Mouse (Mus musculus) T-helper 2 cell (primary cell): ENCODE results near the gene Tmem45b.
"Not testable (repeated sequence)": the region's sequence is repeated elsewhere in the genome, so short reads cannot be mapped to it uniquely, and the experiment has no call there.

Source experiments
- in situ Hi-C: fragments of 300-600 bp; cut with MboI, MseI; formaldehyde crosslinking; loops from one replicate; pipeline ENCODE4 v1.15.1; 2025; ENCODE audit warnings: high pct_unique_total_duplicates

Tmem45b gene

DNA sequence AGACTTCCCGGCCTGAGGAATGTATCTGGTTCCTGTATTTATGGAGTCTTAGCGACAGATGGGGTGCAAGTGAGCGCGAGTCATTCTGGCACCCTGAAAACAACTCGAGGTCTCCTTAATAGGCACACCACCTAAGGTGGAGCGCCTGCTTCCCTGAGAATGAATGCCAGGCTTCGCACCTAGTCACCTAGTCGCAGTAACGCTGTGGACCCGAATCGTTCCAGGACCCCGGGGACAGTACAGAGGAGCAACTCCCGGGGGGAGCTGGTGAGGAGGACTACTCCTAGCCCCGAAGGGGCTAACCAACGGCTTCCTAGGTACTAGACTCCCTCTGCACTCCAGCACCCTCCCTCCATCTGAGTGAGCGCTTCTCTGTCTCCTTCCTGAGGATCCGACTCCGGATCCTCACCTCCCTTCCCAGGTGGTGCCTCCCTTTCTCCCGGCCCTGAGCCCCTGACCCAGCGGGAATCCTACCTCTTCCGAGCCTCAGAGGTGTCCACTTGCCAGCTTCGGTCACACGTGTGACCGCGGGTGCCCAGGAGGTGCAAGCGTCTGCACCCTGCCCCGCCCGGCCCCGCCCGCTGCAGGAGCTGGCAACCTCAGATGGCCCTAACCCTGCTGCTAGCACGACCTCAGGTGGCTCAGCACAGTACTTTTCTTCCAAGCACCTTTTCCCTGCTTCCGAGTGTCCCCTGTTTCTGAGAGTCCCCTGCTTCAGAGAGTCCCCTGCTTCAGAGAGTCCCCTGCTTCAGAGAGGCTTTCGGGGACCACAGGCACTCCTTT lies at the start of gene Tmem45b:
Gene Tmem45b (minus strand): TSS at position 771 of the 783 bp plus-strand sequence.
- in situ Hi-C loops, result no loop called here

DNA sequence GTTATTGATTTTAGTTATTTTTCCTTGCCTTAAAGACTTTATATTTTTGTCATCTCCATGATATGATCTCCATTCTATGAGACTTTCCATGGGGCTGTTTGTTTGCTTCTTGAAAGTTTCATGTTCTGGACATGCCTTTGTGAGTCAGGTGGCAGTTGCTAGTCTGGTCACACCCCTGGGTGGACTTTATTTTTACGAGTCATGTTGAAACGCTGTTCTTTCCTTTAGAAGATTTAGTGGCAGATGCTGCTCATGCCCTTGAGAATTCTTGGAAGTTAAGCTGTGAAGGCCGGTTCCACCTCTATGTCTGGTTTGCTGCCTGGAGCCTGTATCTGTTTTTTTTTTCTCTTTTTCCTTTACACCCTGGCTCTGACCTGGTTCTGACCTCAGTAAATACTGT lies 43.9 kb upstream of the Tmem45b start:
- in situ Hi-C loops, result no loop called here

DNA sequence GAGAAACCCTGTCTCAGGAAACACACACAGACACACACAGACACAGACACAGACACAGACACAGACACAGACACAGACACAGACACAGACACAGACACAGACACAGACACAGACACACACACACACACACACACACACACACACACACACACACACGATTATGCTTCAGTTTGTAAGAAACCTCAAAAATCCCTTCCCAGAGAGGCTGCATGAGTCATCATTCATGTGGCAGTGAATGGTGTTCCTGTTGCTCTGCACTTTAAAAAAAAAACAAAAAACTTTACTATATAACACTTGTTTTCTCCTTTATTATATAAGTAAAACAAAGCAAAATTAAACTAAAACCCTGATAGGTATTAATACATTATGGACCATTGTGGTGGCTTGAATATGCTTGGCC lies 37.0 kb upstream of the Tmem45b start:
- in situ Hi-C loops, result not testable (repeated sequence)

DNA sequence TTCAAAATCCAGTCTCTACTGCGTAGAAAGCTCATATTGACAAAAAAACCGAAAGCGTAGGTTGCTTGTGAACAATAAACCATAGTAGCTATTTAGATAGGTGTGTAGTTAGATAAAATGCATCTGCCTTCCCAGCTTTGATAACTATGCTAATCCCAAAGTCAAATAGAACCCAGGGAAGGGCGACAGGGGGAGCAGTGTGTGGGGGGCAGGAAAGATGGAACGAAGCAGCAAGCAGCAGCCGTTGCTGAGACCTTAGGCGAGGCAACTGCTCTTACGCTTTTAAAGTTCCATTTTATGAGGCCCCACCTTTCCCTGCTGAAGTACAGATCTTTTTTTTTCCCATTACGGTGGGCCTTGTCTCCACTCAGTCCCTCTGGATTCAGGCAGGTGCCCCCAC lies 1.1 kb downstream of the Tmem45b start:
- in situ Hi-C loops, result no loop called here

DNA sequence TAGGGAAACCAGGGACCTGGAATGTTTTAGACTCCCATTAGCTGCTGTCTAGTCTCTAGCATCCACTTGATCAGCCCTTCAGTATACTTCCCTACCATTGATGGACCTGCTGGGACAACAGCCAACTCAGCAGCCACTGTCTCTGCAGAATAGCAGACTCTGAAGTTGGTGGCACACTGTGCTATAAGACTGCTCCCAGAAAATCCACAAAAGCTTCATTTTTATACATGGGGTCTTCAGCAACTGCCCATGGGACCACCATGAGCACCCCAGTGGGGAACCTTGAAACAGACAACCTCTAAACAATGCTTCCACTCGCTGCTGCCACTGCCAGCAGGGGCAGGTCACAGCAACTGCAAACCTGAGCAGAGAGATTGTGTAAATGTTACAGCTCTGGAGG lies 9.9 kb downstream of the Tmem45b start:
- in situ Hi-C loops, result no loop called here

DNA sequence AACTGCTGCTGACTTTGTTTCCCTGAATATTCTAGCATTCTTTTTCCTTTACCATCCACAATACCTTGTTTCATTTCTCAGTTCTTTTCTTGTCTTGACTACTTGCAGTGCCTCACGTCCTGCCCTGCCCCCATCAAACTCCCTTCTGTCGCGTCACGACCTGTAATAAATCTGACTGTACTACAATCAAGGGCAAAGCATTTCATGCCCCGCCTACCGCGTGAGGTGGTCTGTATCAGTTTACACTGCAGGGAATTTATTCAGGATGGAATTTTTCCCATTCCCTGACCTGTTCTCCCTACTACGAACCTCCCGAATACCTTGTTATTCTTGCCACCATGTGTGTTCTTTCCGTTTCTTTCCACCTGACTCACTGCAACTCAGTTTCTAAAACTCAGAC lies 12.1 kb downstream of the Tmem45b start:
- in situ Hi-C loops, result no loop called here

DNA sequence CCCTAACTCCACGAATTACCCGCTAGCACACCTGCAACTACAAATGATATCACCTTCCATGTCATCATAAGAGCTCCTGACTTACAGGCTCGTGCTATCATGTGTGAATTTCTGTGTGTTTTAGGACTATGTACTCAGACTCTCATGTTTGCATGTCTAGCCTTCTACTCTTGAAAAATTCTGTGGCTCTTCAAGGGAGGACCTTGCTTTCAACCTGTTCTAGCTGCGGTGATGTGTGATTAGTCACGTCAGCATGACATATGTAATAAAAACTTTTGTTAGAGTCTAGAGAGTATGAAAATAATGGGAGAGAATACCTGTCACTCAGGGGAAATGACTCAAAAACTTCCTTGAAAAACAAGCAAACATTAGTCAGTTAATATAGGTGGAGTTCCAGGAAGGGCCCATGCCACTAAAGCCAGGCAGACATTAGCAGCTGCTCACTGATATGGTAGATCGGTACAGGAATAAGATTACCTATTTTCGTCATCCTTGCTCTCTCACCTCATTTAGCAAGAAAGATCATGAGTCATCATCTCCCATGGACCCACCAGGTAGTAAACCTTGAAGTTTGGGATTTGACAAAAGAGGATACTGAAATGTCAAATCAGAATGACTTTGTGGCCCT lies 15.0 kb downstream of the Tmem45b start:
- in situ Hi-C loops, result no loop called here

DNA sequence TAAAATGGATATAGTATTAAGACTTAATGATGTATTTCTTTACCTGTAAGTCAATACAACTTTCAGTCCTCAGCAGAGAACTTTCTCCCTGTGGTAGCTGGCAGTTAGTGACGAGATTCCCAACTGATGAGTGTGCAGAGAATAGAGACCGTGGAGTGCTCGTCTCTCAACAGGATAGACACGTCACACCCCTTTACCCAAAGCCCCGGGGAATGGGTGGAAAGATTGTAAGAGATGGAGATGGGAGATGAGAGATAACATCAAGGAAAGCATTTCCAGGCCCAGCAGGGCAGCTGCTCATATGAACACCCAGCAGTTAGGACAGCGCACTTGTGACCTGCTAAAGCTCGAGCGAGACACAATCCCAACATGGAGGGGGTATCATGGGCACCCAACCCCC lies 20.0 kb downstream of the Tmem45b start:
- in situ Hi-C loops, result no loop called here

DNA sequence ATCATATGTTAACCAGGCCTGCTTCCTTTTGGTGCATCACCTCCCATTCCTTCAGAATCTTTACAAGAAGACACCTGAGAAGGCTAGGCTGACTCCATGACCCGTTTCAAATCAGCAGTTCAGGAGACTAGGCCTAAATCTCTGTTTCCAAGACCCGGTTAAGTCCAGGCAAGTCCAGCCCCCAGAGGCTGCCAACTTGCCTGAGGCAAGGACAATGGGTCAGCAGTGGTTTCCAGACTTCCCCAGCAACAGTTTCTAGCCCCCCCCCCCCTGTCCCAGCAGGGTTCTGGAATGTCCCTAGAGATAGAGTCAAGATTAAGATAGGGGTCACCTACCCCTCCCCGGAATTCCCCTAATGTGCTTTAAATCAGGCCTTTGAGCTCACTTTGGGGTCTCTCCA lies 22.8 kb downstream of the Tmem45b start:
- in situ Hi-C loops, result no loop called here

DNA sequence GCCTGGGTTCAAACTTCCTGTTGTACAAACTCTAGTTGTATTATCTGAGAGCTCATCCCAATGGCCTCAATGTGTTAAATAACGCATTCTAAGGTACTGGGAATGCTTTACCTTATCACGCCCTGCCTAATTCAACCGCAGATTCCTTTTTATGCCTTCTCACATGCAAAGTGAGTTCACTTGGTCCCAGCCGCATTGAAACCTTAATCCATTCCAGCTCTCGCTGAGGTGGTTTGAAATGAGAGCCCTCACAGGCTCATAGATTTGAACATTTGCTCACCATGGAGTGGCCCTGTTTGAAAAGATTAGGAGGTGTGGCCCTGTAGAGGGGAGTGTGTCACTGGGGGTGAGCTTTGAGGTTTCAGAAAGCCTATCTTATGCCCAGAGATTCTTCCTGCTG lies 23.9 kb downstream of the Tmem45b start:
- in situ Hi-C loops, result no loop called here

DNA sequence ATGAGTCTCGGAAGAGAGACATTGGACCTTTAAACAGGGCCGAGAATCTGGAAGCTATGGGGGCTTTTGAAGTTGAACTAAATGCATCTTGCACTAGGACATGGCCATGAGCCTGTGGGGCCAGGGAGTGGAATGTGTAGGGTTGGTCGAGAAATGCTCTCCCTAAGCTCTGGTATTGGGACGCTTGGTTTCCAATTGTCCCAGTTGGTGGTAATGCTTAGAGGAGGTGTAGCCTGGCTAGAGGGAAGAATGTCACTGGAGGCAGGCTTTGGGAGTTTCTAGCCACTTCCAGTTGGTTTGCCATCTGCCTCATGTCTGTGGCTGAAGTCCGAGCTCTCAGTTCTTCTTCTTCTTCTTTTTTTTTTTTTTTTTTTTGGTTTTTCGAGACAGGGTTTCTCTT lies 24.9 kb downstream of the Tmem45b start:
- in situ Hi-C loops, result no loop called here

DNA sequence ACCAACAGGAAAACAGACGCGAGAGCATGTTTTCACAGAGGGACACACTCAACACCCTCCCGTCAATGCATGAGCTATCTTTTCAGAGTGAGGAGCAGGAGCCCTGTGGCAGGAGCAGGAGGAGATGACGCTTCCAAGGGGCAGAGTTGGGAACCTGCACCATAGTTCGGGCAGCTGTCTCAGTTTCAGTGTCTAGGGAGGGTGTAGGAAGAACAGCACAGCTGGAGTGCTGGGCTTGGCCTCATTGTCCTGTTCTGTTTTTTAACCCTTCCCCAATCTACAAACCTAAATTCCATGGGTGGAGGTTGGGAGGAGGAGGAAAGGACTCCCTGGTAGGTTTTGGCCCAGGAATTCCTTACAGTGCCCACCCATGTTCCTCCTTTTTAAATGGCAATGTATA lies 25.4 kb downstream of the Tmem45b start:
- in situ Hi-C loops, result no loop called here

DNA sequence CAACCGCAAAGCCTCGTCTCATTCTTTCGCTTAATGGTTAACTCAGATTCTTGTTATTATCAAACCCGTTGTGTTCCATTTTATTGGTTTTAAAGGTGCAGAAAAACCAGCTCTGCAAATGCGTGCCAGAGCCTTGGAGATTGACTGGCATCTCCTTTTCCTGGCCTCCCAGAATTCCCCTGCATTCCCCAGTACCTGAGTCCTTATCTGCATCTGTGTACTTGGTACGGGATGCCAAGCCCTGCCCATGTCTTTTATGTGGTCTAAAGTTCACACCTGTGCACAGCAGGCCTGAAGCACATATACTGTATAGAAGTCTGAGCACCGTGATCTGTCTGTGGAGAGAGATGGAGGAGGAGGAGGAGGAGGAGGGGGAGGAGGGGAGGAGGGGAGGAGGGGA lies 26.4 kb downstream of the Tmem45b start:
- in situ Hi-C loops, result no loop called here

DNA sequence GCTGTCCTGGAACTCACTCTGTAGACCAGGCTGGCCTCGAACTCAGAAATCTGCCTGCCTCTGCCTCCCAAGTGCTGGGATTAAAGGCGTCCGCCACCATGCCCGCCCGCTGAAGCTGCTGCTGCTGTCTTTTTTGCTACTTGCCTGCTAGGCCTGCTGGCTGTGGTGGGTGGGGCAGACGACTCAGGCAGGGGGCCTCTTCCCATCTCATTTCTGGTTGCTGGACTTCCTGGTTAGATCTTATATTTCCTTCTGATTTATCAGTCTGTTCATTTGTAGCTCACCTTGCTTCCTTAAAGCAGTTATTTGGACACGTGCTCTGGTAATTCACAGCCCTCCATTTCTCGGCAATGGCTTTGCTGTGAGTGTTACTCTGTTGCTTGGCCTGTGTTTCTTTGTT lies 28.8 kb downstream of the Tmem45b start:
- in situ Hi-C loops, result no loop called here

DNA sequence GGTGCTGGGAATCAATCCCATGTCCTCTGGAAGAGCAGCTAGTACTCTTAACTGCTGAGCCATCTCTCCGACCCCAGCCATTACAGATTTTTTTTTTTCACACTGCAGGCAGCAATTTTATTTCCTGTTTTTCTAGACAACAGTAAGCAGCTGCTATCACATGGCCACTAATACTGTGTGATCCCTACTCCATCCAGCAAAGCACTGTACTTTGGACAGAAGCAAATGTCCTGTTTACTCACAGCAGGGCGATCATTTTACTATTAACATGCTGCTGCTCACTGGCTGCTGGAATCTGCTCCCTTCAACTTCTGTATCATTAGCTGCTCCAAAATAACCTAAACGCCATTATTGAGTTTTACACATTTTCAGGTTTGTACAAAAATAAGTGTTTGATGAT lies 30.8 kb downstream of the Tmem45b start:
- in situ Hi-C loops, result no loop called here

DNA sequence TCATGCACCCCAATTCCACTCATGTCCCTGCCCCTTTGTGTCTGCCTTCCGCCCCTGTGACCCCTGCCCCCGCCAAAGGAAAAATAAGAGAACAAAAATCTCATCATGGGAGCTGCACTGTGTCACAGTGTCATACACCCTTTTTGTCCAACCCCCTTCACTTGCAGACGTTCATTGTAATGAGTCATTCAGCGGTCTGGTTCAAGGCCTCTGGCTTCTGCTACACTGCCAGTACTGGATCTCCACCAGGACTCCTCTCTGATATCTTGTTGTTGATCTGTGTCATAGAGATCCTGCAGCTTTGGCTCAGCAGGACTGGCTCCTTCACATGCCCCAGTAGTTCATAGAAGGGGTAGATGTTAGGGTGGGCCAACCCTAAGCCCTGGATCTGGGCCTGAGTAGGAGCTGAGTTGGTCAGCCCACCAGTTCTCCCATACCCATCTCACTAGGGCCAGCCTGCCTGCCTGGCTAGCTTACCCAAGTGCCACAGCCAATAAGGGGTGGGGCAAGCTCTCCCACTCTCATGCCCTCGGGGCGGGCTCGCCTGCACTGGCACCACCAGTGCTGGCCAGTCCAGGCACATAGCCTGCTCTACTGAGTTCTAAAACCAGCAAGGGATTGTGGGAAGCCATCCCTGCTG lies 31.8 kb downstream of the Tmem45b start:
- in situ Hi-C loops, result no loop called here

DNA sequence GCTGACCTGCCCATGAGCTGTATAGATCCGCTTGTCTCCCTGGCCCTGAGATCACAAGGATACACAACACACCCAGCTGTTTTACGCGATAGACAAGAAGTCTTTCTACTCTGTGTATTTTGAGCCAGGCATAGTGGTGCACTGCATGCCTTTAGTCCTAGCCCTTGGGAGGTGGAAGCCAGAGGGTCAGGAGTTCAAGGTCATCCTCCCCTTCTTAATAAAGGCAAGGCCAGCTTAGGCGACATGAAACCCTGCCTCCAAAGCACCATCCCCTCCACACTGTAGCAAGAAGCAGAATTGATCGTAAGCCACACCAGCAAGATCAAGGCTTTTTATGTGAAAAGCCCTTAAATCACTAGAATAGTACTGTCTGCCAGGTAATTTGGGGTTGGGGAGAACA lies 32.5 kb downstream of the Tmem45b start:
- in situ Hi-C loops, result no loop called here

DNA sequence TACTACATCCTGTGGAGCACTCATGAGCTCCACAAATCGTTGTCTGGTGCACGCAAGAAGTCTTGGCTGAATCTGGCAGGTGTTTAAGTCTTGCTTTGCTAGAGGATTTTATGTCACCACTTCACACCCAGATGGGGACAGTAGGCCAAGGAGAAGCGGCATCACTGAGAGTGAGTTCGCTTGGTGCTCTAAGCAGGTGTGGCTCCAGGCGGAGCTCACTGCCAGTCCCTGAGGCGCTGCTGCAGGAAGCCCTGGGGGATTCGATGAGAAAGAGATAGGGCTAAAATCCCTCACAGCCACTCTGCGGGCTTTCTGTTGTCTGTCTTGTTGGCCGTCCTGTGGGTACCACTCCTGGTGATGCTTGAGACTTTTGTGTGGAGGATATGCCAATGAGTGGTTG lies 34.3 kb downstream of the Tmem45b start:
- in situ Hi-C loops, result no loop called here

DNA sequence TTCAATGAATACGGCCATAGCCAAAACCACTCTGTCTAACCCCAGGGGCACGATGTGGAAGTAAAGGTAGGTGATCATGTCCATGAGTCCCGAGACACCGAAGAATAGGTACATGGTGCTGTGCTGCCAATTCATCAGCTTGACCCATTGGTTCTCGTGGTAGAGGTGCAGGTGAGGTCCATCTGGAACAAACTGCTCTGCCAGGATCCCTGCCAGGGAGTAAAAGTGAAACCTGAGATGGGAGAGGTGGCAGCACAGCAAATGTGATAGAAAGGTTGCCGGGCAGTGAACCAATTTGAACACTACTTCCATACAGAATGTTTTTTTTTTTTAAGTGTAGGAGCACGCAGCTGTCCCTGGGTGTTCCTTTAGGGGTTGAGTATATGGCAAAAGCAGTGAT lies 35.3 kb downstream of the Tmem45b start:
- in situ Hi-C loops, result no loop called here

DNA sequence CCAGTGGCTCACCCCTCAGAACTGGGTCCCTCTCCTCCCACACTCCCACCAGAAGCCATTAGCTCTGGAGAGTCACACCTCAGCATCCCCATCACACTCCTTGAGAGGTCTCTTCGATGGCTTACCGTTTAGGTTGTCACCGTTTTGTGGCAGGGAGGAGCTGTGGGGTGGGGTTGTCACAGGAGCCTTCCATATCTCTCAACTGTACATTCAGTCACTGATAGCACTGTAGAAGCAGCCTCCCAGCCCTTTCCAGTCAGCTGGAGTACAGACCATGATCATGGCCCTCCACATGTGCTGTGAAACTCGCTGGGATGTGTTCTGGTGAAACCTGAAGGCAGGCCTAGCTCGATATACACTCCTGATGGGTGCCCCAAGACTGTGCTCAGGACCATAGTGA lies 42.1 kb downstream of the Tmem45b start:
- in situ Hi-C loops, result loop anchor here (25.0 kb wide), 1 partner anchor 985 kb away; the partner anchor contains the start of gene Snx19

DNA sequence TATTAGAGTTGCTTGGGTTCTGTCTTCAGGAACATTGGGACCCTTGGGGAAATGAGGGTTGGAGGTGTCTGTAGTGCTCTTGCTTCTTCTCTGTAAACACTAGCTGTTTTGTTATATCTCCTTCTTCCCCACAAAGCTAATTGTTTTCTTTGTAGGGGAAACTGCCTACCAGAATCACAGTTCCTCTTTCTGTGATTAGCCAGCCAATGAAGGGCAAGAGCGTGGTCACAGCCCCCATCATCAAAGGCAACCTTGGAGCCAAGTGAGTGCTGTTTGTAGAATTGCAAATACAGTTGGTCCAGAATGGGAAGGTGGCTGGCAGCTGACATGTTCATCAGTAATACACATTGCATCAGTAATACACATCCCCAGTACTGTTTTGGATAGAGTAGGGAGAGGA lies 45.4 kb downstream of the Tmem45b start:
- in situ Hi-C loops, result loop anchor here (25.0 kb wide), 1 partner anchor 982 kb away; the partner anchor contains the start of gene Snx19

DNA sequence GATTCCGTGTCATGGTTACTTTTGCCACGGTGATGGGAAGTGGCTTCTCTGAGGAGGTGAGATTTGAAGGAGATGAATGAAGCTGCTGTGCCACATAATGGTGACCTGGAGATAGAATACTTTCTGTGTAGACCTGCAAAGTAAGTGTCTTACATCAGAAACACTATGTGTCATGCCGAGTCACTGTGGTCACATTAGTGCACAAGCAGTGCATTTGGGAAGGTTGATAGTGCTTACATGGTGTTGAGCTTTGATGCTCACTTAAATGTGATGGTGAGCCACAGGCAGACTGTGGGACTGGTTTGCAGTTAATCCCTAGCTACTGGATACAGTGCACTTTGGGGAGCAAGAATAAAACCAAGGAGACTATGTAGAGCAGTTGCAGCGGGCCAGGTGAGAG lies 52.1 kb downstream of the Tmem45b start:
- in situ Hi-C loops, result loop anchor here (25.0 kb wide), 1 partner anchor 975 kb away; the partner anchor contains the start of gene Snx19

DNA sequence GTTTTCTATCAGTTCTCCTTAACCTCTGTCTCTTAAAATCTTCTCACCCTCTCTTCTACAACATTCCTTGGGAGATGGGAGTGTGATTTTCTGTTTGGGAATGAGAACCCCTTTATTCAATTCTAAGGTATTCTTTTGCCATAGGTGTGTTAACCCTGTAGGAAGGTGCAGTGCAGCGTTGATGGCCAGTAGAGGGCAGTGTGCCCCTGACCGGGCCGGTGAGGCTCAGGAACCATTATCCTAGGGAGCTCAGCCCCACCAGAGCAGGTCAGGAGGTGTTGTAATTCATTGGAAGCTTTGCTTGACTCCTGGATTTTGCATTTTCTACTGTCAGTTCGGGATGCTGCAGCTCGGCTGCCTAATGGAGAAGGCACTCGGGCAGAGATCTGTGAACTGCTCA lies 59.0 kb downstream of the Tmem45b start:
- in situ Hi-C loops, result loop anchor here (25.0 kb wide), 1 partner anchor 968 kb away; the partner anchor contains the start of gene Snx19
